Mouse (Mus musculus) v-Abl transformed pro-B cells (cell line): ENCODE results near the gene Fbxo21.

Source experiments
- in situ Hi-C, 2 experiments: fragments of 400-800 bp; cut with MboI; formaldehyde crosslinking; loops; one replicate each; pipeline ENCODE4 v1.15.1; 2025; ENCODE audit not compliant: unreplicated experiment in 2 of 2

Gene Fbxo21

GRCm38 (mm10) chr5:118008344-118008743 is 31.8 kb downstream of the Fbxo21 start:
- in situ Hi-C loops: no loop called here

DNA sequence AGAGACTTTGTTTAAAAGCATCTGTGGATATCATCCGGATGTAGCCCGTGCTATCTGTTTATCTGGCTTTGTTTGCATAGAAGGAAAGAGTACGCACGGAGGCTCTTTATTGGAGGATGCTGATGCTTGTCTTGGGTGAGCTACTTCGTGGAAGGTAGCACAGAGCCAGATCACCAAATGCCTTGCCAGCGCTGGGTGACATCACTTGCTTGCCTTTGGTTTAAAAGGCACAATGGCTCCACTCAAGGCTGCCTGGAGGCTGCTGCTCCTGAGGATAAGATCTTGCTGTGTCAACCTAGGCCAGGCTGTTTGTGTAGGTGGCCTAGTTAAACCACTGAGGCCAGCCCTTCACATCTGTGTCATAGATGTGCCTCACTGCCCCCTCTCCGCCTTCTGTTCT is 34.3 kb downstream of the Fbxo21 start:
- in situ Hi-C loops: loop anchor here in 1 of 2 experiments (5.0 kb wide), 1 partner anchor 61 kb away; no protein-coding TSS in a partner anchor

- in situ Hi-C loops: loop anchor here in 1 of 2 experiments (5.0 kb wide), 1 partner anchor 61 kb away; no protein-coding TSS in a partner anchor
Observed at GRCm38 (mm10) chr5:118011796-118012195, 35.3 kb downstream of the Fbxo21 start.

GRCm38 (mm10) chr5:118015028-118015427 is 38.5 kb downstream of the Fbxo21 start:
- in situ Hi-C loops: no loop called here

GRCm38 (mm10) chr5:118015669-118016068 is 39.1 kb downstream of the Fbxo21 start:
- in situ Hi-C loops: no loop called here

DNA sequence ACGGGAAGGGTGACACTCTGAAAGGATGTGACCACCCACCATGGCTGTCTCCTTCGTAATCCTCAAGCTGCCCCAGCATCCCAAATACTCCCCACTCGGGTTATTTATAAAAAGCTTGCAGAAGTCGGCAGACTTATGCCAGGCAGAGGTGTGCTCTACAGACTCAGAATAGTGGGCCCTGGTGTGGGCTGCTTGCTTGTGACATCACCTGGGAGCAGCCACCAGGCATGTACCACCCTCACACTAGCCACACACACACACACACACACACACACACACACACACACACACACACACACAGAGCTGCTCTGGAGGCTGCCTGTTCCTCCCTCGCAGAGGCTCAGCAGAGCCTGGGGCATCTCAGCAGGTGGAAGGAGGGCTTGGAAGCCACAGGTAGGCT is 41.0 kb downstream of the Fbxo21 start:
- in situ Hi-C loops: no loop called here

DNA sequence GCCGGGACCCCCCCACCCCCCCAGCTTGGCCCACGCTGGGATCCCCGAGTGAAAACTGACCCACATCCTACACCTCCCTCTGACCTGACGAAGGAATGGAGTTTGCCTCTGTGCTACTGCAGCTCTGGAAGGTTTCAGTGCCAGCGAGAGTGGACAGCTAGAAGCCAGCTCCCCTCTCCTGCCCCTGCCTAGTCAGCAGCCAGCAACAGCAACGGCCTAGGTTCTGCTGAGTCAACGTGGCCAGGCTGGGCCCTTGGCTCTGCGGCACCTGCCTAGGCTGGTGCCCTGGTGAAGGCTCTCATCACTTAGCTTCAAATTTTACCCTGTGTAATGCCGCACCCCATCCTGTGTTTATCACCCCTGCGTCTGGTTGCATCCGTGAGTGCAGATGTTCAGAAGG is 43.4 kb downstream of the Fbxo21 start:
- in situ Hi-C loops: no loop called here

- in situ Hi-C loops: no loop called here
Observed at GRCm38 (mm10) chr5:118023053-118023452, 46.5 kb downstream of the Fbxo21 start.

GRCm38 (mm10) chr5:118025880-118026279 is 49.4 kb downstream of the Fbxo21 start:
- in situ Hi-C loops: no loop called here

- in situ Hi-C loops: no loop called here
Observed at GRCm38 (mm10) chr5:118026343-118026742, 49.8 kb downstream of the Fbxo21 start.

DNA sequence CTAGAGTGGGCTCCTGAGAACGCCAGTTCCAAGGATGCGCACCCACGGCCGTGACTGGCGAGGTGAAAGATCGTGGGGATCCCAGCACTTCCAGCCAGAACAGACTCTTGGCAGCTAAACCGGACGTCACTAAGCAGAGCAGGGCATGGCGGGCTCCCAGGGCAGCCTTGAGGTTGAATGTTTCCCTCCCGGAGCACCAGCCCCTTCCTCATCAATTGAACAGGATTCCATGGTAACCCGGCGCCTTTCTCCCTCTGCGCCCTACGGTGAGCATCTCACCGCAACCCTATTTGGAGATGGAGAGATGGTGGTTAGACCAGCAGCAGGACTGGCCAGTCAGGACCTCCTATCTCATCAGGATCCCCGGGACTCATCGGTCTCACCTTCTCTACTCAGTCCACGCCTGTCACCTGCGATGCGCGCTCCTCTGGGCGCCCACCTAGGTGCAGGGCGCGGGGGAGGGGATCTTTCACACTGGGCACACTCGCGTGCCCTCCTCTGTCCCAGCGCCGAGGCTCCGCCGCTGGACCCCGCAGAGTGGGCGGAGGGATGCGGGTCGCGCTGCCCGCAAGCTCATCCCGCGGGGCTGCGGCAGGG is 50.7 kb downstream of the Fbxo21 start:
- in situ Hi-C loops: no loop called here

GRCm38 (mm10) chr5:118027698-118028190 is 51.2 kb downstream of the Fbxo21 start, which contains the start of gene Tesc:
TSS of gene Tesc (plus strand) at chr5:118027743.
- in situ Hi-C loops: no loop called here

GRCm38 (mm10) chr5:118028191-118029034 is 51.9 kb downstream of the Fbxo21 start:
- in situ Hi-C loops: no loop called here

GRCm38 (mm10) chr5:118029035-118029408 is 52.5 kb downstream of the Fbxo21 start:
- in situ Hi-C loops: no loop called here

DNA sequence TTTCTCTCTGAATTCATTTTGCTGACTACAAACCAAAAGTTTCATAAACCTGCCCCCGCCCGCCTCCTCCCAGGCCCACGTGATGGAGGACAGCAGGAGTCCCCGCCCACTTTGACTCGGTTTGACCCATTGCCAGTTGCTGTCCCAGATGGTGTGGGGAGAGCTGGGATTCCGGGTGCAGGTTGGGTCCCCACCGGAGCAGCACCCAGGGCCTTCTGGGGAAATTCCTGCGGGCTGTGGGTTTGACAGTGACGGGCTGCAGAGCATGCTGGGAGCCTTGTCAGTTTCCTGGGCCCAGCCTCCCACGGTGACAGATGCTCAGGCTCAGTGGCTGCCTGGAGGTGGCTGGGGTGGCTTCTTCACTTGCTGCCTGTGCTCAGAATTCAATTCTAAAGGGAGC is 52.9 kb downstream of the Fbxo21 start:
- in situ Hi-C loops: no loop called here

DNA sequence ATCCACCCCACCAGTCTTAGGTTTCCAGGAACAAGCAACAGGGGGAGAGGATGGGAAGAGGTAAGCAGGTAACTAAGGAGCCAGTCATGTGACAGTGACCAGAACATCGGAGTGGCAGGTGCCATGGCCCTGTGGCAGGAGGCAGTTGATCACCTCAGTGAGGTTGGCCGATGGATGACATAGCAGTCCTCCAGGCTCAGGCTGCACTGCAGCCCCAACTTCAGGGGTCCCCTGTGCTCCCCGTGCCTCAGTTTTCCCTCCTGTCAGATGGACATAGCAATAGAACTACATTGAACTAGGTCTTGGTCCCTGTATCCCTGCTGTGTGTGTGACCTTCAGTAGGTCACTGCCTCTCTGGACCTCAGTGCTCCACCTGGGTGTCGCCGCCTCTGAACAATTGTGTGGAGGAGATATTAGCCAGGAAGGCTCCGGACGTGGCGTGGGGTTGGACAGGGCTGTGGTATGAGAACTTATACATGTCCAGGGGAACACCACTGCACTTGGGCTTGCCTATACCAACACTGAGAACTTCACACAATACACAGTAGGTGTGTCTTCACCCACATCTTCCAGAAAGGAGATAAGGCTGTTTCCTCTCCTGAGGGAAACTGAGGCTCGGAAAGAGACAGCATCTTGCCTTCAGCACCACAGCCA is 53.6 kb downstream of the Fbxo21 start:
- in situ Hi-C loops: no loop called here

DNA sequence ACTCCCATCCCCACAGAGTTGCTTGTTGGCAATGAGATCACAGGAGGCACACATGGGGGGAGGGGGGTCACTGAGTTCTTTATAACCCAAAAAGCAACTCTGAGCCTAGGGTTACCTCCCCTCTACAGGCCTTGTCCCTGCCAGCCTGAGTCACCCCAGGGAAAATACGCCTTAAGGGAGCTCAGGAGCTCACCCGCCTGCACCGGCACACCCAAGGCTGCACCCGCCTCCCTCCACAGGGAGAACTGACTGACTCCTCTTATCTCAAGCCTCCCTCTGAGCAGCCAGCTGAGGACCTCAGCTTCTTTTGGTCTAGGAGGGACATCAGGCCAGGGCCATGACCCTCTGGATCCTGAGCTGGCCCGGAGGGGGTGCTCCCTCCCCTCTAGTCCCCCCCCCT is 54.5 kb downstream of the Fbxo21 start:
- in situ Hi-C loops: no loop called here

DNA sequence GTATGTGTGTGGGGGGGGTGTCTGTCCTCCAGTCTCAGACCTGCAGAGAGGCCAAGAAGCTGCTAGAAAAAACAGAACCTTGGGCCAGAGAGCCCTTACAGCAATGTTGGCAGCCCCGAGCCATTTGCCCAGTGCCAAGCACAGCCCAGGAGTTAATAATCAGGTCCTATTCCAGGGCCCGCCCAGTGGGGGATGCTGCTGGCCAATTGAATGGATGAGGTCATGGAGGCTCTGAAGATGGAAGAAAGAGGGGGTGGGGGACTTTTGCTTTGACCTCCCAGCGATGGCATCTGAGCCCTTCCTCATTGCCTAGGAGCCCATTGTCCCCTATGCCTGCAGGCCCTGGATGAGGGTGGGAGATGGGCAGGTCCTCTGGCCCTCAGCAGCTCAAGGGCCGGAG is 55.0 kb downstream of the Fbxo21 start:
- in situ Hi-C loops: no loop called here

DNA sequence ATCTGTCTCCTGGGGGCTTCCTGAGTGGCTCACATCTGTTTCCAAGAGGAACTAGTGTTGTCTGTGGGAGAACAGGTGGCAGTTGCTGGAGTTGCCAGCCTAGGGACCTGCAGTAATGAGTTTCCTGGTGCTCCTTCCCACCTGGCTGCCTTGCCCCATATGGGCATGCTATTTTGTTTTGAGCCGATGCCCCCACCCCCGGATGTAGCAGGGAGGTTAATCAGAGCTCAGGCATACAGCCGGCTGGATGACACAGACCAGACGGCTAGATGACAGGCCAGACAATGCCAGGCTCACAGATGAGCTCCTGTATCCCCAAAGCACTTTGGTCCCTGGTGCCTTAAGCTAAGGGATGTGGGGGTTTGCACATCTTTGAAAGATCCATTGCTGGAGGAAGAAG is 56.8 kb downstream of the Fbxo21 start:
- in situ Hi-C loops: no loop called here

GRCm38 (mm10) chr5:118033740-118034139 is 57.2 kb downstream of the Fbxo21 start:
- in situ Hi-C loops: no loop called here

GRCm38 (mm10) chr5:118034632-118035031 is 58.1 kb downstream of the Fbxo21 start:
- in situ Hi-C loops: no loop called here
